Comparison of ENCODE assay signal across 13 mouse cellular contexts in the genomic region with DNA sequence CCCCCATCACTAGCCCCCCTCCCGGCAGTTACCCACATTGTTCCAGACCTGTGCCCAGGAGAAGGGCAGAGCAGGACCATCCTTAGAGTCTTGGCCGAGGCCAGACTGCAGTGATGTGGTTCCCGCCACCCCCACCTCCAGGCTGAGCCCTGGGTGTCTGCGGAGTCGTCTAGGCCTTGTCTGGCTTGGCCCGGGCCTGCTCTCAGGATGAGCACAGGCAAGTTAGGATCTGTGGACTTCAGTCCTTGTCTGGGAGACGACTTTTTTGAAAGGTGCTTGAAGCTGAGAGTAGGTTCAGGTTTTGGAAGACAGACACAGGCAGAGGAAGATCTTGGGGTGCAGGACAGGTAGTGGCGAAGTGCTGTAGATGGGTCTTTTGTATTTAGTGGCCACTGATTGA. TPM values are rescaled to one million over a fixed set of nuclear protein-coding genes. Genes with fewer than 3 reads are reported as not detected.
DNase-seq lines count a peak whose midpoint lies in the region; ATAC-seq lines count a peak whose summit lies in the region.
"Had no signal": no experiment of that assay in that cellular context is flagged by ENCODE, and none has a peak within 500 bp of the region (broad histone marks: within the 10 kb centered on the region; RNA-seq: fewer than 3 reads in every experiment).

No protein-coding gene starts in this region.

- no peak for DNase-seq in hindbrain, embryonic 11.5 days (ENCODE audit: low spot score)
- no peak for DNase-seq in liver, embryonic 13.5 days
- DNase-seq in left cerebral cortex, postnatal 25 days (ENCODE audit: low spot score in 2 of 2) = no peak
- DNase-seq in layer of hippocampus, adult 9-10 months (ENCODE audit: low spot score) = no peak
- DNase-seq: adrenal gland, adult 2 months; cerebellum, postnatal 25 days; thymus, postnatal 14 days had no signal

- 72% methylated on average over 8 of the region's 8 CpGs for WGBS in hindbrain, embryonic 13.5 days
- WGBS in hindbrain, embryonic 11.5 days = 67% methylated on average over 8 of the region's 8 CpGs
- WGBS in heart, embryonic 15.5 days = 28% methylated on average over 8 of the region's 8 CpGs
- WGBS in liver, embryonic 13.5 days (ENCODE audit: insufficient replicate concordance) = 59% methylated on average over 8 of the region's 8 CpGs

- no peaks in the 10 kb centered on the region for H3K36me3 ChIP-seq in hindbrain, embryonic 13.5 days
- no peaks in the 10 kb centered on the region for H3K36me3 ChIP-seq in hindbrain, embryonic 11.5 days (ENCODE audit: control insufficient read depth, insufficient read depth, low read length)
- H3K36me3 ChIP-seq in heart, embryonic 15.5 days = no peaks in the 10 kb centered on the region
- H3K36me3 ChIP-seq in liver, embryonic 13.5 days = no peaks in the 10 kb centered on the region

- peak overlapping the region; percentile 1; the same call in 1 of the 2 replicates for H3K9ac ChIP-seq in hindbrain, embryonic 13.5 days
- no peak overlapping the region for H3K9ac ChIP-seq in hindbrain, embryonic 11.5 days (ENCODE audit: low read depth, low read length)
- peak overlapping the region; percentile 90 for H3K9ac ChIP-seq in heart, embryonic 15.5 days
- no peak overlapping the region for H3K9ac ChIP-seq in liver, embryonic 13.5 days

- no peak overlapping the region for H3K4me2 ChIP-seq in hindbrain, embryonic 13.5 days
- H3K4me2 ChIP-seq in hindbrain, embryonic 11.5 days (replicated peaks; ENCODE audit: low read depth, low read length) = no peak overlapping the region
- H3K4me2 ChIP-seq in heart, embryonic 15.5 days = peak overlapping the region; percentile 89
- H3K4me2 ChIP-seq in liver, embryonic 13.5 days = 0 out of 2 replicates have a peak overlapping the region, but pooled peaks have one; percentile 10

- intact Hi-C loops in left cerebral cortex, postnatal 25 days (cut with DNase I) = no loop called here

- ATAC-seq in hindbrain, embryonic 13.5 days (ENCODE audit: low FRiP score) = no peak
- no peak for ATAC-seq in hindbrain, embryonic 11.5 days (ENCODE audit: low FRiP score)
- ATAC-seq in heart, embryonic 15.5 days (replicated peaks; ENCODE audit: insufficient number of reproducible peaks, insufficient read depth, low FRiP score, low read depth) = no peak
- no peak for ATAC-seq in liver, embryonic 13.5 days (ENCODE audit: low read depth)
- no peak for ATAC-seq in frontal cortex, adult (ENCODE audit: low TSS enrichment)

- H3K4me1 ChIP-seq in hindbrain, embryonic 13.5 days (replicated peaks) = peaks cover 46% of the 10 kb centered on the region
- peaks cover 2% of the 10 kb centered on the region; the same call in 1 of the 2 replicates for H3K4me1 ChIP-seq in hindbrain, embryonic 11.5 days (replicated peaks; ENCODE audit: control insufficient read depth, insufficient read depth, low read length)
- H3K4me1 ChIP-seq in brown adipose tissue, adult 24 weeks (ENCODE audit: control insufficient read depth, insufficient read depth, insufficient read length, low read length) = peaks cover 31% of the 10 kb centered on the region
- H3K4me1 ChIP-seq in heart, embryonic 15.5 days (replicated peaks) = peaks cover 87% of the 10 kb centered on the region
- H3K4me1 ChIP-seq in liver, embryonic 13.5 days (replicated peaks) = peaks cover 70% of the 10 kb centered on the region

- no peak overlapping the region for H3K27ac ChIP-seq in hindbrain, embryonic 13.5 days
- no peak overlapping the region; the same call in 1 of the 2 replicates for H3K27ac ChIP-seq in hindbrain, embryonic 11.5 days (ENCODE audit: low read depth, low read length)
- peak overlapping the region; percentile 97 for H3K27ac ChIP-seq in brown adipose tissue, adult 24 weeks (replicated peaks; ENCODE audit: low read depth, low read length)
- H3K27ac ChIP-seq in heart, embryonic 15.5 days = peak overlapping the region; percentile 91
- peak overlapping the region; percentile 53 for H3K27ac ChIP-seq in liver, embryonic 13.5 days

- peaks cover 15% of the 10 kb centered on the region for H3K27me3 ChIP-seq in hindbrain, embryonic 13.5 days
- no peaks in the 10 kb centered on the region for H3K27me3 ChIP-seq in hindbrain, embryonic 11.5 days (ENCODE audit: control insufficient read depth, insufficient read depth, low read length)
- no peaks in the 10 kb centered on the region for H3K27me3 ChIP-seq in heart, embryonic 15.5 days
- H3K27me3 ChIP-seq in liver, embryonic 13.5 days = peaks cover 21% of the 10 kb centered on the region

- H3K4me3 ChIP-seq in hindbrain, embryonic 13.5 days = no peak overlapping the region
- H3K4me3 ChIP-seq in hindbrain, embryonic 11.5 days (ENCODE audit: low read depth, low read length) = no peak overlapping the region
- H3K4me3 ChIP-seq in brown adipose tissue, adult 24 weeks (ENCODE audit: insufficient read depth, low read depth, low read length) = peak overlapping the region; percentile 92
- peak overlapping the region; percentile 79 for H3K4me3 ChIP-seq in heart, embryonic 15.5 days
- H3K4me3 ChIP-seq in liver, embryonic 13.5 days (replicated peaks) = no peak overlapping the region

- no peaks in the 10 kb centered on the region for H3K9me3 ChIP-seq in hindbrain, embryonic 13.5 days
- H3K9me3 ChIP-seq in hindbrain, embryonic 11.5 days (ENCODE audit: control insufficient read depth, low read length) = no peaks in the 10 kb centered on the region
- no peaks in the 10 kb centered on the region for H3K9me3 ChIP-seq in heart, embryonic 15.5 days (replicated peaks)
- H3K9me3 ChIP-seq in liver, embryonic 13.5 days (replicated peaks) = no peaks in the 10 kb centered on the region

RNA-seq across cellular contexts. Expression of a gene that starts 2.8 kb away (rescaled TPM):
- polyA plus RNA-seq in hindbrain, embryonic 13.5 days (2015; fragmentation: Nextera tagmentation; extraction: Ambion mirVana) = 6.1 and 6.8 TPM in 2 replicates
- 14.7 and 18.1 TPM in 2 replicates for polyA plus RNA-seq in hindbrain, embryonic 11.5 days (2014; fragmentation: Nextera tagmentation; extraction: Ambion mirVana)
- 32.5 and 49.7 TPM in 2 replicates for polyA plus RNA-seq in brown adipose tissue, adult 24 weeks (2012; ENCODE audit: insufficient read depth, insufficient read length, missing spikeins)
- polyA plus RNA-seq in heart, embryonic 15.5 days (2015; fragmentation: Nextera tagmentation; extraction: Ambion mirVana) = 41.3 and 56.3 TPM in 2 replicates
- polyA plus RNA-seq in liver, embryonic 13.5 days (2015; fragmentation: Nextera tagmentation; extraction: Ambion mirVana) = 2.6 and 3.2 TPM in 2 replicates
- 1 to 10 TPM; 6.2 to 6.4 TPM for total RNA-seq in left cerebral cortex, postnatal 25 days (2021)

RNA-seq across cellular contexts. Expression of a gene that starts 18.2 kb away (rescaled TPM):
- not detected in 2 replicates for polyA plus RNA-seq in hindbrain, embryonic 13.5 days (2015; fragmentation: Nextera tagmentation; extraction: Ambion mirVana)
- polyA plus RNA-seq in hindbrain, embryonic 11.5 days (2014; fragmentation: Nextera tagmentation; extraction: Ambion mirVana) = not detected in 2 replicates
- polyA plus RNA-seq in brown adipose tissue, adult 24 weeks (2012; ENCODE audit: insufficient read depth, insufficient read length, missing spikeins) = not detected in 2 replicates
- not detected in 2 replicates for polyA plus RNA-seq in heart, embryonic 15.5 days (2015; fragmentation: Nextera tagmentation; extraction: Ambion mirVana)
- polyA plus RNA-seq in liver, embryonic 13.5 days (2015; fragmentation: Nextera tagmentation; extraction: Ambion mirVana) = not detected in 2 replicates
- not detected for total RNA-seq in left cerebral cortex, postnatal 25 days (2021)
- total RNA-seq: adrenal gland, adult 2 months; MEL had no signal
- polyA plus RNA-seq: adrenal gland, adult 2 months; neural tube, embryonic 11.5 days had no signal

RNA-seq across cellular contexts. Expression of a gene that starts 41.0 kb away (rescaled TPM):
- not detected in 2 replicates for polyA plus RNA-seq in hindbrain, embryonic 13.5 days (2015; fragmentation: Nextera tagmentation; extraction: Ambion mirVana)
- not detected in 2 replicates for polyA plus RNA-seq in hindbrain, embryonic 11.5 days (2014; fragmentation: Nextera tagmentation; extraction: Ambion mirVana)
- polyA plus RNA-seq in brown adipose tissue, adult 24 weeks (2012; ENCODE audit: insufficient read depth, insufficient read length, missing spikeins) = not detected in 2 replicates
- polyA plus RNA-seq in heart, embryonic 15.5 days (2015; fragmentation: Nextera tagmentation; extraction: Ambion mirVana) = not detected in 2 replicates
- polyA plus RNA-seq in liver, embryonic 13.5 days (2015; fragmentation: Nextera tagmentation; extraction: Ambion mirVana) = 0.17 TPM in 1 of 2 replicates, not detected in the other
- not detected for total RNA-seq in left cerebral cortex, postnatal 25 days (2021)
- total RNA-seq: adrenal gland, adult 2 months; MEL had no signal
- polyA plus RNA-seq: neural tube, embryonic 11.5 days had no signal

Comparison
In these comparisons a context has a peak if more than half of its experiments do, and no peak if none do; other contexts are left out.
1. H3K9ac ChIP-seq: peak in hindbrain, embryonic 13.5 days (single experiment) and heart, embryonic 15.5 days (single experiment); none in hindbrain, embryonic 11.5 days (single experiment) and liver, embryonic 13.5 days (single experiment).
2. H3K27ac ChIP-seq: peak in brown adipose tissue, adult 24 weeks (single experiment), heart, embryonic 15.5 days (single experiment) and liver, embryonic 13.5 days (single experiment); none in hindbrain, embryonic 13.5 days (single experiment) and hindbrain, embryonic 11.5 days (single experiment).
3. H3K4me2 ChIP-seq: peak in heart, embryonic 15.5 days (single experiment) and liver, embryonic 13.5 days (single experiment); none in hindbrain, embryonic 13.5 days (single experiment) and hindbrain, embryonic 11.5 days (single experiment).
4. H3K4me3 ChIP-seq: peak in brown adipose tissue, adult 24 weeks (single experiment) and heart, embryonic 15.5 days (single experiment); none in hindbrain, embryonic 13.5 days (single experiment), hindbrain, embryonic 11.5 days (single experiment) and liver, embryonic 13.5 days (single experiment).